Comparison of ENCODE assay signal across 8 mouse cellular contexts in the genomic region with DNA sequence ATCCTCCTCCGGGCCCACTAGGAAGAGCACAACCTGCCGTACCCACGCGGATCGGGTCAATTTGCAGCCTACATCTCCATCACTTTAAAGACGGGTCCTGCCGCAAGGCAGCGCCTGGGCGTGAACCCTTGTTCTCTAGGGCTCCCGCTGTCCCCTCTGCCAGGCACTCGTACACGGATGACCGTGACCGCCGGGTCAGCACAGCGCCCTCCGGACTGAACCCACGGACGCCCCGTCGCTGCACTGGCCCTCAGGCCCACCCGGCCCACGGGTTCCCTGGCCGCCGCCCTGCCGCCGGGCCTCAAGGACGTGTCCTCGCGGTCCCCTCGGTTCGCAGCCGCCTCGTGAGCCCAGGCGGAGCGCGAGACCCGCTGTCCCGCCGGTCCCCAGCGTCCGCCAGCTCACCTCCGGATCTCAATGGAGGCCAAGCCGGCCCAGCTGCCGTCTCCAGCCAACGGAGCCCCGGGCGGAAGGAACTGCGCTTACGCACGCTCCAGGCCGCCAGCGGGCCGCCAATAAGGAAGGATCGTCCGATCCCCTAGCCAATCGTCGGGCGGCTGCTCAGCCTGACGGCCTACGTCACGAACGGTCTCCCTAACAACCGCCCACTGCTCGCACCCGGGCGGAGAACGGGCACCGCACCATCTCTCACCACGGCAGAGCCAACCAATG. TPM values are rescaled to one million over a fixed set of nuclear protein-coding genes. Genes with fewer than 3 reads are reported as not detected.
DNase-seq lines count a peak whose midpoint lies in the region; ATAC-seq and TF ChIP-seq lines count a peak whose summit lies in the region.

A gene (minus strand): TSS at position 531 of the 672 bp plus-strand sequence.

- H3K79me2 ChIP-seq in CH12.LX (replicated peaks; ENCODE audit: control insufficient read depth, extremely low read depth, insufficient read depth, poor library complexity, severe bottlenecking): peaks cover 47% of the 10 kb centered on the region

- under 1% methylated on average over 70 of the region's 70 CpGs for WGBS in forebrain, embryonic 11.5 days
- WGBS in heart, embryonic 16.5 days: under 1% methylated on average over 70 of the region's 70 CpGs
- WGBS in liver, embryonic 15.5 days (ENCODE audit: insufficient replicate concordance): under 1% methylated on average over 70 of the region's 70 CpGs
- WGBS in neural tube, embryonic 12.5 days: under 1% methylated on average over 70 of the region's 70 CpGs

- peak within 1 kb of the TSS; percentile 79 to 98 (median 95) for H3K4me3 ChIP-seq in CH12.LX (replicated peaks in 1 of 3; ENCODE audit: low read depth in 2 of 3, low read length in 2 of 3, poor library complexity in 1 of 3)
- peak within 1 kb of the TSS; percentile 95 for H3K4me3 ChIP-seq in forebrain, embryonic 11.5 days (ENCODE audit: low read depth, low read length)
- peak within 1 kb of the TSS; percentile 98 for H3K4me3 ChIP-seq in heart, embryonic 16.5 days (ENCODE audit: low read length)
- H3K4me3 ChIP-seq in liver, embryonic 15.5 days (replicated peaks): peak within 1 kb of the TSS; percentile 89
- peak within 1 kb of the TSS; percentile 97 for H3K4me3 ChIP-seq in neural tube, embryonic 12.5 days

- no peak for TF ChIP-seq EP300 in CH12.LX (IDR thresholded peaks at IDR 0.05; ENCODE audit: low read length)

- TF ChIP-seq POLR2A in CH12.LX (IDR thresholded peaks at IDR 0.05; ENCODE audit: low read depth, low read length): peak; percentile 95

- dilution Hi-C loops in CH12.LX (cut with MboI; ENCODE audit: extremely low pct_ligation_motif_present, extremely low pct_unique_long_range_greater_than_20kb, low sequenced_read_pairs): no loop called here

- peaks cover 20 to 38% of the 10 kb centered on the region in 2 experiments for H3K4me1 ChIP-seq in CH12.LX (ENCODE audit: control insufficient read depth in 1 of 2, insufficient read depth in 2 of 2)
- peaks cover 17% of the 10 kb centered on the region; the same call in 1 of the 2 replicates for H3K4me1 ChIP-seq in forebrain, embryonic 11.5 days (replicated peaks; ENCODE audit: control insufficient read depth, insufficient read depth, low read length)
- H3K4me1 ChIP-seq in heart, embryonic 16.5 days (ENCODE audit: control insufficient read depth, insufficient read depth, low read length): peaks cover 20% of the 10 kb centered on the region
- H3K4me1 ChIP-seq in liver, embryonic 15.5 days (replicated peaks): peaks cover 55% of the 10 kb centered on the region
- peaks cover 39% of the 10 kb centered on the region for H3K4me1 ChIP-seq in neural tube, embryonic 12.5 days

- no peaks in the 10 kb centered on the region for H3K9me3 ChIP-seq in CH12.LX (replicated peaks; ENCODE audit: low read length)
- H3K9me3 ChIP-seq in forebrain, embryonic 11.5 days (ENCODE audit: control insufficient read depth, low read length): no peaks in the 10 kb centered on the region
- no peaks in the 10 kb centered on the region for H3K9me3 ChIP-seq in heart, embryonic 16.5 days (replicated peaks; ENCODE audit: control insufficient read depth, low read length)
- no peaks in the 10 kb centered on the region for H3K9me3 ChIP-seq in liver, embryonic 15.5 days (replicated peaks)
- H3K9me3 ChIP-seq in neural tube, embryonic 12.5 days: no peaks in the 10 kb centered on the region

- TF ChIP-seq CTCF in CH12.LX (conservative IDR thresholded peaks at IDR 0.05 in 1 of 2, IDR thresholded peaks at IDR 0.05 in 1 of 2; ENCODE audit: low read depth in 2 of 2, low read length in 2 of 2): no peak

- peak; percentile 100 for ATAC-seq in forebrain, embryonic 11.5 days (replicated peaks; ENCODE audit: low FRiP score)
- ATAC-seq in heart, embryonic 16.5 days (replicated peaks; ENCODE audit: extremely low read depth, insufficient read depth, low FRiP score): peak; percentile 100
- ATAC-seq in liver, embryonic 15.5 days (ENCODE audit: insufficient read depth): peak; percentile 99
- ATAC-seq in neural tube, embryonic 12.5 days (ENCODE audit: low FRiP score, low read depth): peak; percentile 100

- peaks cover 5 to 16% of the 10 kb centered on the region in 2 experiments for H3K36me3 ChIP-seq in CH12.LX (replicated peaks in 1 of 2; ENCODE audit: control insufficient read depth in 1 of 2, insufficient read depth in 1 of 2, low read length in 1 of 2)
- peaks cover 5% of the 10 kb centered on the region; the same call in 1 of the 2 replicates for H3K36me3 ChIP-seq in forebrain, embryonic 11.5 days (ENCODE audit: control insufficient read depth, insufficient read depth, low read length)
- H3K36me3 ChIP-seq in heart, embryonic 16.5 days (ENCODE audit: control insufficient read depth, insufficient read depth): peaks cover 5% of the 10 kb centered on the region
- H3K36me3 ChIP-seq in liver, embryonic 15.5 days (replicated peaks): peaks cover 17% of the 10 kb centered on the region
- peaks cover 5% of the 10 kb centered on the region for H3K36me3 ChIP-seq in neural tube, embryonic 12.5 days

- H3K9ac ChIP-seq in CH12.LX (ENCODE audit: insufficient read depth, low read depth): peak within 1 kb of the TSS; percentile 80
- peak within 1 kb of the TSS; percentile 96 for H3K9ac ChIP-seq in forebrain, embryonic 11.5 days (ENCODE audit: low read length)
- peak within 1 kb of the TSS; percentile 98 for H3K9ac ChIP-seq in heart, embryonic 16.5 days (ENCODE audit: low read length)
- H3K9ac ChIP-seq in liver, embryonic 15.5 days: peak within 1 kb of the TSS; percentile 93
- peak within 1 kb of the TSS; percentile 98 for H3K9ac ChIP-seq in neural tube, embryonic 12.5 days

- H3K27ac ChIP-seq in CH12.LX (ENCODE audit: insufficient read depth, low read depth): peak within 1 kb of the TSS; percentile 72
- peak within 1 kb of the TSS; percentile 89 for H3K27ac ChIP-seq in forebrain, embryonic 11.5 days (ENCODE audit: low read depth, low read length)
- H3K27ac ChIP-seq in heart, embryonic 16.5 days (ENCODE audit: low read length): peak within 1 kb of the TSS; percentile 92
- peak within 1 kb of the TSS; percentile 94 for H3K27ac ChIP-seq in liver, embryonic 15.5 days (replicated peaks)
- peak within 1 kb of the TSS; percentile 97 for H3K27ac ChIP-seq in neural tube, embryonic 12.5 days

- in situ Hi-C loops in CH12.LX (cut with MboI; ENCODE audit: low pct_ligation_motif_present, low pct_unique_long_range_greater_than_20kb, low sequenced_read_pairs): no loop called here

- H3K27me3 ChIP-seq in CH12.LX (replicated peaks): no peaks in the 10 kb centered on the region
- no peaks in the 10 kb centered on the region for H3K27me3 ChIP-seq in forebrain, embryonic 11.5 days (ENCODE audit: control insufficient read depth, insufficient read depth, low read length)
- H3K27me3 ChIP-seq in heart, embryonic 16.5 days (ENCODE audit: control insufficient read depth, insufficient read depth, low read length): no peaks in the 10 kb centered on the region
- H3K27me3 ChIP-seq in liver, embryonic 15.5 days: no peaks in the 10 kb centered on the region
- no peaks in the 10 kb centered on the region for H3K27me3 ChIP-seq in neural tube, embryonic 12.5 days (replicated peaks)

- H3K4me2 ChIP-seq in CH12.LX (ENCODE audit: insufficient read depth, low read depth, poor library complexity, severe bottlenecking): peak within 1 kb of the TSS; percentile 95
- peak within 1 kb of the TSS; percentile 77 for H3K4me2 ChIP-seq in forebrain, embryonic 11.5 days (ENCODE audit: low read depth, low read length, severe bottlenecking)
- H3K4me2 ChIP-seq in heart, embryonic 16.5 days (ENCODE audit: low read depth, low read length): peak within 1 kb of the TSS; percentile 83
- H3K4me2 ChIP-seq in liver, embryonic 15.5 days: peak within 1 kb of the TSS; percentile 90
- peak within 1 kb of the TSS; percentile 71 for H3K4me2 ChIP-seq in neural tube, embryonic 12.5 days (replicated peaks)

- peak; percentile 95 for DNase-seq in CH12.LX (ENCODE audit: extremely low read depth)
- peak; percentile 94 for DNase-seq in c-Kit-positive CD71-positive TER-119-negative erythroid progenitor cells, embryonic 14.5 days (ENCODE audit: low read depth)
- DNase-seq in forebrain, embryonic 11.5 days (ENCODE audit: low spot score): peak; percentile 99
- peak; percentile 98 to 99 for DNase-seq in kidney, postnatal 36 days
- DNase-seq in telencephalon, adult 2 months (ENCODE audit: low read depth, low spot score): peak; percentile 98

- no peak for TF ChIP-seq RAD21 in CH12.LX (IDR thresholded peaks at IDR 0.05; ENCODE audit: low read depth, low read length)

TF ChIP-seq in CH12.LX, 34 proteins besides CTCF, POLR2A, EP300 and RAD21 (continues in another document):
- TF ChIP-seq MXI1 (IDR thresholded peaks at IDR 0.05; ENCODE audit: low read depth, low read length): peak; percentile 49; the same call in 1 of the 2 replicates
- peak; percentile 56; the same call in 1 of the 2 replicates for TF ChIP-seq HCFC1 (IDR thresholded peaks at IDR 0.05; ENCODE audit: low read depth, low read length)
- no peak for TF ChIP-seq JUN (IDR thresholded peaks at IDR 0.05; ENCODE audit: insufficient read depth, low read depth, low read length)
- TF ChIP-seq SIN3A (IDR thresholded peaks at IDR 0.05; ENCODE audit: low read length): peak; percentile 65; the same call in 1 of the 2 replicates
- no peak for TF ChIP-seq SMC3 (IDR thresholded peaks at IDR 0.05; ENCODE audit: low read depth, low read length)
- TF ChIP-seq BHLHE40 (IDR thresholded peaks at IDR 0.05; ENCODE audit: low read depth, low read length): no peak
- TF ChIP-seq E2F4 (IDR thresholded peaks at IDR 0.05; ENCODE audit: insufficient replicate concordance, low read depth, low read length): no peak
- TF ChIP-seq NELFE (IDR thresholded peaks at IDR 0.05; ENCODE audit: low read depth, low read length): peak; percentile 87
- no peak for TF ChIP-seq USF2 (conservative IDR thresholded peaks at IDR 0.05; ENCODE audit: low read depth, low read length)
- peak; percentile 75 for TF ChIP-seq CHD2 (IDR thresholded peaks at IDR 0.05; ENCODE audit: low read length)
- 0 out of 2 replicates have a peak, but pooled peaks have one; percentile 2 for TF ChIP-seq MYC (IDR thresholded peaks at IDR 0.05; ENCODE audit: low read depth, low read length)
- no peak for TF ChIP-seq IRF4 (IDR thresholded peaks at IDR 0.05; ENCODE audit: low read depth, low read length)
- no peak for TF ChIP-seq ZNF384 (IDR thresholded peaks at IDR 0.05; ENCODE audit: low read depth, low read length)
- TF ChIP-seq JUND (conservative IDR thresholded peaks at IDR 0.05; ENCODE audit: low read depth, low read length): no peak
- no peak for TF ChIP-seq ZKSCAN1 (IDR thresholded peaks at IDR 0.05; ENCODE audit: borderline replicate concordance, low read depth, low read length)

RNA-seq across cellular contexts. Expression of the gene that starts here (rescaled TPM):
- total RNA-seq in CH12.LX (2012; rRNA removed): 71.6 and 81.1 TPM in 2 replicates
- total RNA-seq in CH12.LX (2014; rRNA removed): 85.1 and 118 TPM in 2 replicates
- polyA plus RNA-seq in CH12.LX (2012; ENCODE audit: insufficient read length, low read depth): 97.5 and 98.9 TPM in 2 replicates
- polyA plus RNA-seq in forebrain, embryonic 11.5 days (2014; fragmentation: Nextera tagmentation; extraction: Ambion mirVana): 189 and 190 TPM in 2 replicates
- 27.6 and 29.7 TPM in 2 replicates for polyA plus RNA-seq in heart, embryonic 16.5 days (2015; fragmentation: Nextera tagmentation; extraction: Ambion mirVana)
- 86.0 and 91.2 TPM in 2 replicates for polyA plus RNA-seq in liver, embryonic 15.5 days (2015; fragmentation: Nextera tagmentation; extraction: Ambion mirVana)
- 164 and 187 TPM in 2 replicates for polyA plus RNA-seq in neural tube, embryonic 12.5 days (2016; fragmentation: Nextera tagmentation; extraction: Ambion mirVana)

Comparison
In these comparisons a context has a peak if more than half of its experiments do, and no peak if none do; other contexts are left out.
1. Peak in every context shown above with its lines: DNase-seq, ATAC-seq, H3K4me3 ChIP-seq and H3K27ac ChIP-seq.